Mouse (Mus musculus): ENCODE measurements around the gene Vmn1r71. TPM values are rescaled to one million over a fixed set of nuclear protein-coding genes. Genes with fewer than 3 reads are reported as not detected.
"Not testable (repeated sequence)": the region's sequence is repeated elsewhere in the genome, so short reads cannot be mapped to it uniquely, and the experiment has no call there.

The Vmn1r71 gene
- total RNA-seq (2021): not detected
- long read RNA-seq, experiment 1: 0 reads
- long read RNA-seq, experiment 2: 0 reads

- DNase-seq (ENCODE audit: low spot score in 2 of 2): no peak
These were observed at the start of gene Vmn1r71 for GRCm38 (mm10) chr7:10754264-10754663. Gene Vmn1r71 (minus strand): TSS chr7:10754364.

DNA sequence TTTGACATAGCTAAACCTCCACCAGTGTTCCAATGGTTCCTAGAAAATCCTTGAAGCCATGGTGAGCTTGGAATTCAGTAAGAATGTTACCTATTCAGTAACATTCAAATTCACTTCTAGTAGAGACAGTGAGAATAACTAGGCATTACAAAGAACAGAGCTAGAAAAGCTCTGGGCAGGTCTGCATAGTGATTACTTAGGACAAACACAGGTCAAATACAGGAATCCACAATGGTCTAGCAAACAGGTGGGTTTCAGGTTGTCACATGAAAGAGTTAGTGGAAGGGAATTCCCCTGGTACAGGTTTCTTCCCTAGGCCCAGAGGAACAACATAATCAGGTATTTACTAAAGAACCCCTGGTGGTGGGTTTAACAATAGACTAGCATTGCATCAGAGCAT is 3.4 kb upstream of the Vmn1r71 start:
- DNase-seq (ENCODE audit: low spot score in 2 of 2): not testable (repeated sequence)

Other genes starting within 250 kb of the Vmn1r71 start
- gene Vmn1r68, start 195.9 kb downstream of the Vmn1r71 start, total RNA-seq (2021): not detected
- gene Vmn1r69, start 140.7 kb downstream of the Vmn1r71 start, total RNA-seq (2021): not detected
- not detected for gene Vmn1r70, start 122.8 kb downstream of the Vmn1r71 start, total RNA-seq (2021)
- gene Nlrp4b, start 66.6 kb downstream of the Vmn1r71 start, total RNA-seq (2021): not detected
- gene Zscan4b, start 150.7 kb upstream of the Vmn1r71 start, total RNA-seq (2021): not detected

Measured in adrenal gland, adult 18-20 months (tissue).